Mouse (Mus musculus) heart, postnatal 0 days (tissue): Measurements from ENCODE around the gene Olfr53.

Experiments
- CTCF ChIP-seq: IDR thresholded peaks from 2 replicates; pipeline ENCODE4 v1.5.1; 2016; ENCODE audit warnings: antibody characterized with exemption, control low read depth, low read depth
- EP300 ChIP-seq: IDR thresholded peaks from 2 replicates; pipeline ENCODE4 v1.6.1; 2016; ENCODE audit warnings: antibody characterized with exemption, low read depth

DNA sequence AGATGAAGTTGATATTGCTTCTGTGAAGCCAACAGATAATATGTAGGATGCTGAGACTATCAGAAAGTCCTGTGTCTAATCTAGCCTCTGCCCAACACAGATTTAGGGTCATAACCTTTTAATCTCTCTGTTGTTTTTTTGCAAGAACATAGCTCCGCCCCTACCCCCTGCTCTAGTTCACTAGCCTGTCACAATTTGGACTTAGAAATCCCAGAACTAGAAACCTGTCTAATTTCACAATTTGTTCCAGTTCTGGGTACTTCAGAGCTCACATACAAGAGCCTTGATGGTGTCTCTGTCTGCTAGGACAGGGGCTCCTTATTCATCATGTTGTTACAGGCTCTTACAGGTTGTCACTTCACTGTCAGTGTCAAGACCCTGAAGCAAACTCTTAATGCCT, 15.7 kb upstream of the Olfr53 start:
- TF ChIP-seq CTCF, result no peak
- no peak for TF ChIP-seq EP300
